Mouse (Mus musculus) adrenal gland, postnatal 25 days (tissue): ENCODE measurements around the gene Cntnap4. TPM values are rescaled to one million over a fixed set of nuclear protein-coding genes. Genes with fewer than 3 reads are reported as not detected.

Source experiments
- DNase-seq: peaks from one replicate; pipeline ENCODE4 v3.0.0; 2021; ENCODE audit warnings: mixed read lengths
- long read RNA-seq: library from polyadenylated mRNA; stranded (forward); transcript quantifications from one replicate; pipeline ENCODE4 v2.0.0, GENCODE M21; 2021
- total RNA-seq: library from RNA; stranded (reverse); gene quantifications from 2 replicates; pipeline ENCODE4 v1.2.3, GENCODE M21; 2021

Gene Cntnap4
- not detected in 2 replicates for total RNA-seq
- long read RNA-seq: 0 reads

DNA sequence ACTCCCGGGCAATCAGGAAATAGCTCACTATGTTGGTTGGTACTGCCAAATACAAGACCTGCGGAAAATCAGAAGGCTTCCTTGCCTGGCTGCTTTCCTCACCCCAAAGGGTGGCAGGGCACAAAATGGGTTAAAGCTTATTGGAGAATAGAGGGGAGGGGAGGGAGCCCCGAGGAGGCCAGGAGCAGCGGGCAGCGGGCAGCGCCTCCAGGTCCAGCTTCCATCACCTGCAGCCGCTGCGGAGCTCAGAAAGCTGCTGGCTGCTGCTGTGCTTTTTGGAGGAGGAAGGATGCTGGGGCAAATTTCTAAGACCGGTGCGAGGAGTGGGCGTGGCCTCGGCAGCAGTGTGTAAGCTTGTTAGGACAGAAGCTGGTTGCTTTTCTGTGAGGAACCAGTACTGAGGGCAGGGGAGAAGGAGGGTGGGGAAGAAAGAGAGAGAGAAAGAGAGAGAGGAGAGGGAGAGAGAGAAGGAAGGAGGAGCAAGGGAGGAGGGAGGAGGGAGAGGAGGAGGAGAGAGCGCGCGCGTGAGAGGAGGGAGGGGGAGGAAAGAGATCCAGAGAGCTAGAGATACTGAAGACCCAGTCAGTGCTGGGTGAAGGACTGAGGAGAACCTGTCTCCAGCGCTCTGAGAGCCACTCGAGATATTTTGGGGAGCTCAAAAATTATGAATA lies at the start of gene Cntnap4:
Cntnap4 (plus strand) TSS at position 573 of the 671 bp plus-strand sequence.
- no peak for DNase-seq

DNA sequence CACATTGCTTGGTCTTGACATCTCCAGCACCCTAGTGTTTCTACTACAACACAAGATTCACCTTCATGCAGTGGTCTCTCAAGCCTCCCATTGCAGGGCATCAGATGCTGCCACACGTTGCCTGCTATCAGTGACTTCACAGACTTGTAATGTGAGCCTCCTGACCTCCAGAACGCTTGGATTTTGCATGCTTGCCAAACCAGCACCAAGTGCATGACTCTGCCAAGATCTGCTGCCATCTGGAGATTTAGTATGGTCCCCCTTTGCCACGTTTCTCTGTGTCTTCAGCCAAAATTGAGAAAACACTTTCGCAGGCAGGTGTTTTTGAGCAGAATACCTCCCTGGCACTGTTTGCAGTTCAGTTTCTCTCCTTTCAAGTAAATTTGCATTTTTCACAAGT lies 12.5 kb upstream of the Cntnap4 start:
- no peak for DNase-seq

DNA sequence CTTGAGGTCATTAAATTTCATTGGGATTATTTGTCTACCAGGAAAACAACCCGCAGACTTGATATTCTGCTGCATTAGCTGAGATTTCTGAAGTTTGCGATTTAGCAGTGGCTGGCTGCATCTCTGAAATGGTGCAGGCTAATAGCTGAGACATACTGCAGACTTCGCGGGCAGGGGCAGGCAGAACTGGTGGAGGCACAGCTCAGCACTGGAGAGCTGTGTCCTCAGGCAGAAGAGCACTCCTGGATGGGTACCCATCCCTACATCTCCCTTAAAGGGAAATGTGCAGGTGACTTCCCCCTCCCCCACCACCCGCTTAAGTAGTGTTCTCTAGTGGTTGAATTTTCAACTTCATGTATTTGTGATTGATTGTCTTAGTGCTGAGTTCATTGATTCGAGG lies 698 bp downstream of the Cntnap4 start:
- DNase-seq: no peak

DNA sequence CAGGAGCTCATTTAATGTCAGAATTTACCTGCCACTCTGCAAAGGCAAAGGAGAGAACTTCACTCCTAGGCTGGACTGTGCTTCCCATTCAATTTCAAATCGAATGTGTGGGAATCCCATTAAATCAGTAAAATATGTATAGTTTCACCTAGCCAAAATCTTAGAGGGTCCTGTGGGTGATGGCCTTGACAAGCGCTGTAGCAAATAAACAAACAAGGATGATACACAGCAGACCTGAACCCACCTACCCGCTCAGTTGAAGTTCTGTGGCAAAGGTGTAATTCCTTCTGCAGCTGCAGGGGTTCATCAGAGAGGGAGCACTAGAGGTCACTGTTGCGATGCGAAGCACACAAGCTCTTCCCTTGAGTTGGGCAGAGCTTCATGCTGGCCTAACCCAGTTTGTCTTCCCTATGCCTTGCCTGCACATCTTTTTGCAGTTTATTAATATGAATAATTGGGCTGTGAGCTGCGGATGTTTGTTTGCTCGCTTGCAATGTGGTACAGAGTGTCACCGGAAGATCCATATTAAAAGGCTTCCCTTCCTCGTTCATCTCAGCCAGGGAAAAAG lies 1.6 kb downstream of the Cntnap4 start:
- DNase-seq: peak; percentile 37

DNA sequence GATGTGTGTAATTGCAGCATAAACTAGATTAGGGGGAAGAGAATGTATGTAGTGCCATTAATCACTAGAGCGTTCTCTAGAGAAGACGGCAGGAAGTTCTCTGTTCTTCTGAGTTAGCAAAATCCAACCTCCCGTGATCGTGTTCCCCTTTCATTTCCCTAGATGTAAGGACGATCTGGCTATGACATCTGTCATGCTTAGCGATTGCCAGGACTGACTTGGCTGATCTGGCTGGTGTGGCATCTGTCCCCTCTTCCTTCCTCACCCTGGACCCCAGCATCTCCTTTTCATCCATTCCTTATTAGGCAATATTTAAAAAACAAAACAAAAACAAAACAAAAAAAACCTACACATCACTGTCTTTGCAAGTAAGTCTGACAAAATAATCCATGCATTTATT lies 11.6 kb downstream of the Cntnap4 start:
- no peak for DNase-seq

DNA sequence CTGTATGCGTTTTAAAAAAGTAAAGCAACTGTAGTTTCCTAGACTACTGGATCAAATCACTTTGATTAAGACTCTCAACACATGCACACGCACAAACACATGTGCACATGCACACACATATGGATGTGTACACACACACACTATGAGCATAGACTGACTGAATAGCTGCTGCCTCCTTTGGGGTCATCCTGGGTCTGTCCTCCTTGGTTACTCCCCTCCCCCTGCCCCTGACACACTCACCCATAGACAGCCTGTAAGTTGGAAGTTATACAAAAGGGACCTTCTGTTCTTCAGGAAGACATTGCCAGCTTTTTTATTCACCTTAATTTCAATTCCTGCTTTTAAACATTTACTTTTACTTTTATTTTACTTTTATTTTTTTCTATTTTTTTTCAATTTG lies 13.6 kb downstream of the Cntnap4 start:
- no peak for DNase-seq

DNA sequence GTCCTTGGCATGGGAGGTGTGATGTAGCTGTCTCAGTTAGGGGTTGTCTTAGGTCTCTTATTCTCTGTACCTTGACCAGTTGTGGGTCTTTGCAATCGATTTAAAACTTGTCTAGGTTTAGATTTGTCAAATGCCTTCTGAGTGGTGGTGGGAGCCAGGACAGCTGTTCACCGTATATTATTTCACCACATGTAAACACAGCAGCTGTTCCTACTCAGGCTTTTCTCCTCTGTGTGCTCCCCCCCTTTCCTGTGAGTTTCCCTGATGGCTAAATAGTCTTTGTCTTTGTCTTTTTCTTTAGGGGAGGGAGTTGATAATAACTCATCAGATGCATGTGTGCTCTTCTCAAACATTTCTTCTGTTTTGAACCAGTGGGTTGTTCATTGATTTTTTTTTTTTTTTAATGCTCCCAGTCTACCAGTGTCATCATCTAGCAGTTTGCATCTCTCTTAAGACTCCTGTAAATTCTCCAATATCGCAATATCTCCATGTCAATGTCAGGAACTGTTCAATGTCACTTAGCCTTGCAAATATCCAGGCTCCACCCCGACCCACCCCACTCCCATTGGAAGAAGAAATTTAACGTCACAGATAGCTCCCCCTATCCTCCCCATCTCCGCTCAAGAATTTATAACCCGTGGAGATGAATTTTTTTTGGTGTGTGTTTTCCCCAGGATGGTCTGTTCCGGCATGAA lies 18.7 kb downstream of the Cntnap4 start:
- no peak for DNase-seq

DNA sequence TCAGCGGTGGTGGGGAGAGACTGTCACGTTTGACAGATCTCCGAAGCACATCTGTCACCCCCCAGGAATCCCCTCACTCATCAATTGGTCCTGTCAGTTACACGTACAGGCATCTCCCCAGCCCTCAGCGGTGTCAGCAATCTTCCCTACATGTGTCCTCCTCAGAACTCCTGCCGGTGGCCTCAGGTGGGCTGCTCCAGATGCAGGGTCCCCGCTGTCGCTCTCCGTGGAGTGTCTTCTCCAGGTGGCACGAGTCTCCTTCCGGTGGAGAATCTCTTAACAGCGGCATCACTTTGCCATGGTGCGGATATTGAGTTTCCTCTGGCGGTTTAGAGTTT lies 19.2 kb downstream of the Cntnap4 start:
- DNase-seq: no peak

DNA sequence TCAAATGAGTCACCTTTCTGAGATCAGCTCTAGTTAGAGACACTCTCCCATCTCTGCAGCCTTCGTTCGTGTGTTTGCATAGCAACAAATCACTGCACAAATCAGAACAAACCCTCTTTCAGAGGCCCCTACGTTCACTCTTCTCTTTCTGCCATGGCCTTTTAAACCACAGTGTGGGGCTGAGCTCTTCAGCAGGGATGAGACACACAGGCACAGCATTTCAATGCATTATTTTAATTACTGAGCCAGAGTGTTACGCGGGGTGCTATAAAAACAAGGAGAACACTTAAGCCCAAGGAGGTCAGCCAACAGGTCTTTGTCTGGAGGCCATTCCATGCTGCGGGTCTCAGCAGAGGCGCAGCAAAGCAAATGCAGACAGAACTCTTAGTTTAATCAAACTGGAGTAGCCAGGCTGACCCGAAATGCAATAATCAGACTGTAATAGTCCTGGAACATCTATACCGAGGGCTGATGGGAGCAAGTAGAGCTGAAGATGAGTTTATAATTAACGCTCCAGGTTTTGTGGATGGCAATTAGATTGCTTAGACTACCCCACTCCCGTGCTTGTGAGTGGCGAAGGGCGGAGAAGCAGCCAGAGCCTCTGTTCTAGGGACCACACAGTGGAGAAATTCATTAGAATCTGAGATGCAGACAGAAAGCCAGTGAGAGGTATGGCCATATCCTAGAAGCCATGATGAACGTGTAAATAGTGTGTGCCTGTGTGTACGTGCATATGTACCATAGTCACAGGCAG lies 26.4 kb downstream of the Cntnap4 start:
- no peak for DNase-seq

DNA sequence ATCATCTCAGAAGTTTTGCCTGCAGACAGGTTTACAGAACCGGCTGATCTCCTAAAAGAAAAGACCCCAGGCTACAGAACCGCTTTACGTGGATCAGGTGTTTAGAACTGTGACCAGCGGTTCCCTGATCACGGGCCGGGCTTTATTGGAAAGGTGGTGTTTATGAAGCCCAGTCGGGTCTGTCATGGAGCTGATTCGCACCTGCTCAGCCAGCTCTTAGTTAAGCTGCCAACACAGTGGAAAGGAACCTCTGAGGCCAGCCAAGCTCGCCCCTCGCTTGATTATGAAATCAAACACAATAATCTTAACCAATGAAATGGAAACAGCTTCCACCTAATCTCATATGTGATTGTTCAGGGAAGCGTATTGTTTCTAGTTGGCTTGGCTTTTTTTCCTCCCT lies 30.1 kb downstream of the Cntnap4 start:
- no peak for DNase-seq

DNA sequence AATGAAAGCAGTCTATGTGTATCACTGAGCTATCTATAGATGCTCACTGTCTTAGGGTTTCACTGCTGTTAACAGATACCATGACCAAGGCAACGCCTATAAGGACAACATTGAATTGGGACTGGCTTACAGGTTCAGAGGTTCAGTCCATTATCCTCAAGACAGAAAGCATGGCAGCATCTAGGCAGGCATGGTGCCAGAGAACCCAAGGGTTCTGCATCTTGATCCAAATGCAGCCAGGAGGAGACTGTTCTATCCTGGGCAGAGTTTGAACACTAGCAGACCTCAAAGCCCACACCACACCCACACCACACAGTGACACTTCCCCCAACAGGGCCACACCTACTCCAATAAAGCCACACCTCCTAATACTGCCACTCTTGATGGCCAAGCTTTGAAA lies 31.3 kb downstream of the Cntnap4 start:
- no peak for DNase-seq

DNA sequence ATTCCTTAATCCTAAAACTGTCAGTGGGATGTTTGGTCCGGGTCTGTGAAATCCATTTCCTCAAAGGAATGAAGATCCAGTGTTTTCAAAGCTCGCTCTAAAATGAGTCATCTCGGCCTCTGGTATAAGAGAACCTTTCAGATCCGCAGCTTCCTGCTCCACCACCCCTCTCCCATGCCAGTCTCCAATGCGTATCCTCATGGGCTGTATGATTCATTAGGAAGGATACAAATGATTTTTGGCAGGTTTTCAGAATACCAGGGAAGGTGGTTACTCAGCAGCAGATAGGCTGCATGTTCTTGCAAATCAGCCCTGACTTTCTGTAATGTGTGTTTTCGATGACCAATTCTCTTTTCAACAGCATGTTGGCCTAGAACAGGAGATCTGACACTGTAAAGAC lies 40.3 kb downstream of the Cntnap4 start:
- peak; percentile 4 for DNase-seq

DNA sequence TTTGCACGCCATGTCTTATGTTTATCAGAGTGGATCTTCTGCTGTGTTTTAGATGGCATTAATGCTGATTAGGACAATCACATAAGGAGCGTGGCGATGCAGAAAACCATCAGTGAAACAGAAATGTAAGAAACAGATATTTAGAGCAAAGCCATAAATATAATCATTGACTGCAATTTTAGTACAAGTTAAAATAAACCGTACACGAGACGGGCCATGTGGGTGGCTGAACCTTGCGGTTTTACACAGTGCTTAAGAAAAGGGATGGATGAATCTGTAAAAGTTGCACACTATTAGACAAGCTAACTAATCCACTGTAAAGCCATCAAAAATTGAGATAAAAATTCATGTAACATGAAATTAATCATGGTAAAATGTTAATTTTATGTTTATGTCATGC lies 58.9 kb downstream of the Cntnap4 start:
- no peak for DNase-seq

DNA sequence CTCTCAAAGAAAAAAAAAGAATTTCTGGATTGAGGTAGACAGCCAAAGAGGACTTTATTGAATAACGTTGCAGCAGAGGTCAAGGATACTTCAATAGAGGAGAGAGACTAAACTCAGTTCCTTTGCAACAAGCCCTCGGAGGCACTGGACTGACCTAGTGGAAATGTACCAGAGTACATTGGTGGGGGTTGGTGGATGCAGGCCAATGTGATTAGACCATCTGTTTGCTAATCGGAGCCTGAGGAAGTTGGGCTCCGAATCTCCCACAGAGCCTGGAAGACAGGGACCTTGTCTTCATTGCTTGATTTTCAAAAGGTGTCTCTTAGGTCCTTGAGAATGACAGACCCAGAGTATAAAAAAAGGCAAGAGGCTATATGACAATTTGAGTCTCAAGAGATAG lies 82.8 kb downstream of the Cntnap4 start:
- no peak for DNase-seq

DNA sequence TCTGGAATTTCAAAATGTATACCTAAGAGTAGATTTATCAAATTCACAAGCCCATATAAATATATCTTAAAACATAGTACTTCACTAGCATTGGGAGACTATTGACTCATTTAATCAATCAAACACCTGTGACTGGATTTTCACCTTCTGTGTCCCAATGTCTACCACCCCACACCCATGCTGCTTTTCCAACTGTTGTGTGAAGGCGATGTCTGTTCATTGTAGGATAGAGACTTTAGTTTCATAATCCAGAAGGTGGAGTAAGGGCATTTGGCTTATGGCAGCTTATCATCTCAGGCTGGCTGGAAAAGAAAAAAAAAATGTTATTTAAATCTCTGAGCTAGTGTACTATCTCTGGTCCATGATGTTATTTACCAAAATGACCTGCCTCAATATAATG lies 83.4 kb downstream of the Cntnap4 start:
- DNase-seq: no peak

DNA sequence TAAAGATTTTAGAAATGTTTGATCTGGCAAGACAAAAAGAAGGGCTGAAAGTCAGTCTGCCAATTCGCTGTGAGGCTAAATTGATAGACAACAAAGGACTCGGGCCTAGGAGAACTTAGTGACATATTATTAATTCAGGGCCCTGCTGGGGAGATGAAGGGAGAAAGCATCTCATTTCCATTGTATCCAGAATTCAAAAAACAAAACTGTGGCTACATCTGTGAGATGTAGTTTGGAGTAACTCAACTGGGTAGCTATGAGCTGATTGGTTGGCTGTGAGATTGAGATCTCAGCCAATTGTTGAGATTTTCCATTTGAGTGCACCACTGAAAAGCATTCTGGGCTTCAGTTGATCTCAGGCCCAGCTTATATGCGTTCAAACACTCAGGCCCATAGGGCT lies 84.2 kb downstream of the Cntnap4 start:
- DNase-seq: no peak

DNA sequence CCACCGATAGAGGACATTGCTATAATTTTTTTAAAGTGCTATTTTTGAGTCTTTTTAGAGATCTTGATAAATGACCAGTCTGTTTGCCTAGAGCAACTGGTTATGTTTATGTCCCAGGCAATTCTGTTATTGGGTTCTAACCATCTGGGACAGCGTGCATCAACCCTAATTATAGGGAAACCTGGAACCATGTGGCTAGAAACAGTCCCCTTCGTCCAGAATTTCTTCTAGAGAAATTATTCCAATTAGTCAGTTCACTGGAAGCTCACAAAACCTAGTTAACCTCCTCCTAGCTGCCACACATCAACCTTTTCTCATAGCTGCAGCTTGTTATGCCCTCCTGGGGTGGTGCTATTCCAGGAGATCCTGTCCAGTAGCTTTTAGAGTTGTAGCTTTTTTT lies 94.2 kb downstream of the Cntnap4 start:
- DNase-seq: no peak

DNA sequence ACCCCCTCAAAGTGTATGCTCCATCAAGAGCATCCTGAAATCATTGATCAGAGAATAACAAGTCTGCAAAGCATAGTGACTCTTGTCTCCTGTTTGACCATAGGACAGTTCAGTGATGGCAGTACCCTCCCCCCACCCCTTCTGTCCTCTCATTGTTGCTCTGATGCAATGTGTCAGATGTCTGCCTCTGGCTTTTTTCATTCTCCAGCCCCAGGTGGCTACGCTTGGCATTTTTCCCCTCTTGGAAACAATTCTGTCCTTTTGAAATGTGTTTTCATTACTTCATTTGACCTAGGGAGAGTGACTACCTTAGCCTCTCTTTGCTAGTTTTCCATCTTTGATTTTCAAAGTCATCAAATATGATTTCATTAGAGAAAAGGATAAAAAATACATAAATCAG lies 104.8 kb downstream of the Cntnap4 start:
- DNase-seq: no peak

DNA sequence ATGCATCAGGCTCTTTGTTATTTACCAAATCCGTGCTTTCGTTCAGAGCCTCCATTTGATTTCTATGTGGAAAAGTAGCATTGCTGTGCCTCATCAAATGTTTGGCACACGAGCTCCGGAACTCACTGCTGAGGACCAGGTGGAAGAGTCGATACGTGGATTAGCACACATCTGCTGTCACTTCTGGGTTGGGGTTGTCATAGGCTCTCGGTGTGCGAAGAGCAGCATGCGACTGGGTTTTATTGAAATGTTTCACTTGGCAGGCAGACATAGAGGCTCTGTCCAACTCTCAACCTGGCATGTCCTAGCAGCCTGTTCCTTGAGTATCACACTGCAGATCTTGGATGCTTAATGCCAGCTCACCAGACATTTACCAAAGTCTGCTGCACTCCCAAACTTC lies 111.9 kb downstream of the Cntnap4 start:
- no peak for DNase-seq

DNA sequence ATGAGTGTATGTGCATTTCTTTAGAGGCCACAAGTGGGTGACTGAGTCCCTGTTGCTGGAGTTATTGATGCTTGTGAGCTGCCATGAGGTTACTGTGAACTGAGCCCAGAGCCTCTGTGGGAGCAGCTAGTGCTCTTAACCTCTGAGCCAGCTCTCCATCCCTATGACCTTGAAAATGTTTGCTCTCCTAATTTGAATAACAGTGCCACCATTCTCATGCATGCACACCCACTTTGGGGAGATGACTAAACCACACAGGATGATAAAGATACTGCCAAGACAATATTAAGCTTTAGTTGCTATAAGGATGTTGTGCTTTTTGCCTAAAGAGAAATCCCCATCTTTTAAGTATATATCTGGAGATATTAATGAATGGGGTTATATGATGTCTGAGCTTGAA lies 125.9 kb downstream of the Cntnap4 start:
- no peak for DNase-seq

DNA sequence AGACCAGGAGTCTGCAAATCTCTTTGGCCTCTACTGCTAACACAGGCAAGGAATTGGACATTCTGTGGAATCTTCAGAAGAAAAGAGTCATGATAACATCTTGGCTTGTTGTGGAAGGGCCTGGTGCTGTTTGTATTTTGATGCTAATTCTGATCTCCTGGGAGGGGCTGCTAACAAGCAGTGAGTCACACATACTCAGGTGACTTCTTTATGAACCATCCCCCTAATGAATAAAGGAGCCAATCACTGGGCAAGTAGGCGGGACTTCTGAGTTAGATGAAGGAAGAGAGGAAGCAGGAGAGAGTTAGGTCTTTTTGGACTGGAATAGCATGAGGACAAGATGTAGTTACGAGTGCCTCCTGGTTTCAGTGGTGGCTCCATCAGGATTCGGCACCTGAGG lies 128.3 kb downstream of the Cntnap4 start:
- no peak for DNase-seq

DNA sequence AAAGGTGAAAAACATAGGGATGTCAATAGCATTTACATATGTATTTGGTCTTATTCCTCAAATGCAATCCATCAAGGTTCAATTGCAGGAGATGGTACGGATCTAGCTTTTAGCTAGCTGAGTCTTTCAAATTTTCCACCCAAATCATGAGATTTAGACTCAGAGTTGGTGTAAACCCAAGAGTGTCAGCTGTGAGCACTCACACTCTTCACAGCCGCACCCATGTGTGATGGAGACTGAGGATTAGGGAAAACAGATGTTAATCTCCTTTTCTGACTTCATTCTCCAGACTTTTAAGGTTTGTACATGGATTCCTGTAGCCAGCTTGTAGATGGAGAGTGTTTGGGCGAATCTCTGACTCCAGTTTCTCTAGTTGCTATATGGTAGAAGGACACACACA lies 147.1 kb downstream of the Cntnap4 start:
- DNase-seq: no peak

DNA sequence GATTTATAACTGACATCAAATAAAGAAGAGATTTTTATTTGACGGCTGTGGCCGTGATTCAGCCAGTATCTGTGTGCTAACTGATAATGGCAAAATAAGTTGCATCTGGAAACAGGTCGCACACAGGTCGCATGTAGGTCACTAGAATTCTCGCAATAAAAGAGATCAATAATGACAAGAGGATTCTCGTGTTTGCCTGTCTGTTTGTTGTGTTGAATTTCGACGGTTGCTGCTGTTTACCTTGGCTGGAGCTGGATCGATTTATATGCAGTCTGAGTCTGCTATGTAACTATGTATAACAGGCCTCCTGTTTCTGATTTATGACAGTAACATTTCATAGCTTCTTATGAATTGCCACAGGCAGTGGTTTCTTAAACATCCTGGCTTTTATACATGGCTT lies 155.1 kb downstream of the Cntnap4 start:
- DNase-seq: no peak
